Mouse (Mus musculus): ENCODE results near the gene Bves. TPM values are rescaled to one million over a fixed set of nuclear protein-coding genes. Genes with fewer than 3 reads are reported as not detected.
"Not testable (repeated sequence)": the region's sequence is repeated elsewhere in the genome, so short reads cannot be mapped to it uniquely, and the experiment has no call there.

Gene Bves
- polyA plus RNA-seq, 1 experiment from 2014 or later, result 0.38 TPM

GRCm38 (mm10) chr10:45348143-45348542, 12.6 kb downstream of the Bves start:
- not testable (repeated sequence) for DNase-seq (ENCODE audit: low spot score)

DNA sequence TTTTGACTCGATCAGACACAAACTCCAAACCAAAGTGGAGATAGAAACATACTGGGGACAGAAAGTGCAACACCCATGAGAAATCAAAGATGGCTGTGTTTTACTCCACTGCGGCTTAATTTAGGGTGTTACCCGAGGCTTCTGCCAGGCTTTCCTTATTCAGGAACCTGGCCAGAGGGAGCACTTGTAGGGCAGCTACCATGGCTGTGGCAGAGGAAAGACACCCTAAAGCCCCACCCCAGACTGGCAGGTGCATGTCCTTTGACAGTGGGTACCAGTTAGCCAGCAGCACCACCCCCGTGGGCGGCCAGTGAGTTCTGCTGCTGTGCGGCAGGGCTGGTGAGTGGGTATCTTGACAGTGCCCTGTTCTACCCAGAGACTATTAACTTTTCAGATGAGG, 20.5 kb downstream of the Bves start:
- DNase-seq (ENCODE audit: low spot score), result no peak

GRCm38 (mm10) chr10:45363396-45363795, 27.8 kb downstream of the Bves start:
- DNase-seq (ENCODE audit: low spot score), result no peak

DNA sequence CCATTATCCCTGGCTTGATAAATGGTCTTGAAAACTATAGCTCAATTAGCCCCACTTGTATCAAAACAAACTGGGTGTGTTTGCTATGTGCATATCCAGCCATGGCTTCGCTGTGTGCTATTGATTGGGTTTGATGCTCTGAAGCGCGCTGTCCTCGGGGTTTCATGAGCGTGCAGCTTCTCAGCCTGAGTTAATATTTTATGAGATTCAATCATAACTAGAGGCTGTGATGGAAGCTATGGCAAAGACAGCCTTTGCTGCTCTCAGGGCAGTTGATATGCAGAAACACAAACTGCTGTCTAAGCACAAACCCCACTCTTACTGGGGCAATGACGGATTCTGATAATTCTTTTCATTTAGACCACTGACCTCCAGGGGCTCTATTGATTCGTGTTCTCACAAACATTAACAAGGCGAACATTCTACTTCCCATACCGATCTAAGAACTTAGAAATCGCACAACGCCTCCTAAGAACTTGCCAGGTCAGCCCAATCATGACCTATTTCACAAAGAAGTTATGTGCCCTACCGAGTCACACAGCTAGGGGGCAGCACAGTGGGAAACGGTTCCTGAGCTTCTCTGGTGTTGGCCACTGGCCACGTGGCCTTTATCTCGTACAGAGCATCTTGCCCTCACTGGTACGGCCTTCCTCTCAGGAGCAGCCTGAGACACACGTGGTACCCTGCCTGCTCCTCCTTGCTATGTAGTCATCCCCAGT, 31.6 kb downstream of the Bves start:
- no peak for DNase-seq (ENCODE audit: low spot score)

- DNase-seq (ENCODE audit: low spot score), result no peak
Observed at GRCm38 (mm10) chr10:45369639-45370038, 34.1 kb downstream of the Bves start.

- no peak for DNase-seq (ENCODE audit: low spot score)
Observed at GRCm38 (mm10) chr10:45370545-45370944, 35.0 kb downstream of the Bves start.

DNA sequence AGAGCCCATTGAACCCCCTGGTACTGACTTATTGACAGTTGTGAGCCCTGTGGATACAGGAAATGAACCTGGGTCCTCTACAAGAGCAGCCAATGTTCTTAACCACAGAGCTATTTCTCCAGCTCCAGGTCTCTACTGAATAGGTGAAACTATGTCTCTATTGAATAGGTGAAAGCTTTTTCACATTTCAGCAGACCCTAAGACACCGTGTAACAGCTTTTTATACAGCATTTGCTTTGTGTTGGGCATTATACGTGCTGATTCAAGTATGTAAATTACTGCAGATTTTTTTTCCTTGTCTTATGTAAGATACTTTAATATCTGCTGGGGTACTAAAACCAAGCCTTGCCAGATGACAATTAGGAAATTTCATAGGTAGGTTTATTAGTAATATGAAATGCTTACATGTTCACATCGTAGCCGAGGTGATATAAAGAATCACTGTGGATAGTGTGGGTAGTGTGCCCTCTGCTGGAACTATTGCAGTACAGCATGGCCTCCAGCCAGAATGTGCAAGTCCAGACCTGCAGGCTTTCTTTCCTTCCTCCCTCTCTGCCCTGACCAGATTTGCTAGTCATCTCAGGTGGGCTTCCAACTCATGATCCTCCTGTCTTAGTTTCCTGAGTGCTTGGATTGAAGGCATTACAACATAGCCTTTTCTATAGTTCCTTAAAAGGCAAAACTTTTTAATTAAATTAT, 37.6 kb downstream of the Bves start:
- DNase-seq (ENCODE audit: low spot score), result peak; percentile 63

DNA sequence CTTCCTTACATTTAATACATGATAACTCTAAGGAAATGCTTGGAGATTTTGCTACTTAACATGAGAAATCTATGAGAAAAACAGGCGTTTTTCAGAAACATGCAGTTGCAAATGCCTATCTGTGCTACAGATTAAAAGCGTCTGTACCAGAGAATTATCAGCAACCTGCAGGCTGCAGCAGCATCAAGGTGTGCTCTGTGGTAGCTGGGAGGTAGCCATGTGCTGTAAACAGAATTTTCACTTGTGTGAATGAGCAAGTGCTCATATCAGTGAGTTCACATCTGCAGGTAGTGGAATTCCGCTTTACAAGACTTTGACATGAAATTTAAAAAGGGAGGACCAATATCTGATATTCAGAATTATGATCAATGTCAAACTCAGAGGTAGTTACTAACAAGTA, 42.7 kb downstream of the Bves start:
- no peak for DNase-seq (ENCODE audit: low spot score)

GRCm38 (mm10) chr10:45381937-45382636, 46.5 kb downstream of the Bves start:
- DNase-seq (ENCODE audit: low spot score), result peak; percentile 4

GRCm38 (mm10) chr10:45382637-45382958, 47.0 kb downstream of the Bves start:
- no peak for DNase-seq (ENCODE audit: low spot score)

DNA sequence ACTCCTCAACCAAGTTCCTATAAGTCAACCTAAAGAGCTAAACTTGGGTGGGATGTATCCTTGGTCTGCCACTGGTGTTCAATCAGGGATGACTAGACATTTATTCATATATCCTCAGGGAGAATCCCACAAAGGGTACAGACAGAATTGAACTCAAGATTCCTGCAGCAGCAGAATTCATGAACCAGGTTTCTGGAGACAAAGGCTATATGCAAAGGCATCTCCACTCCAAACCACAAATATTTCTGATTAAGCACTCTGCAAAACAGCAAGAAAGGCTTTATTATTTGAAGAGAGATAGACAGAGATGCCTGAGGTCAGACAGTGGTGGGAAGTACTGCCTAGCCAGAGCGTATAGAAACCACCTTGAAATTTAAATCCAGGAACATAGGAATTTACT, 62.6 kb downstream of the Bves start:
- no peak for DNase-seq (ENCODE audit: low spot score)

GRCm38 (mm10) chr10:45399702-45400243, 64.2 kb downstream of the Bves start:
- DNase-seq (ENCODE audit: low spot score), result no peak

DNA sequence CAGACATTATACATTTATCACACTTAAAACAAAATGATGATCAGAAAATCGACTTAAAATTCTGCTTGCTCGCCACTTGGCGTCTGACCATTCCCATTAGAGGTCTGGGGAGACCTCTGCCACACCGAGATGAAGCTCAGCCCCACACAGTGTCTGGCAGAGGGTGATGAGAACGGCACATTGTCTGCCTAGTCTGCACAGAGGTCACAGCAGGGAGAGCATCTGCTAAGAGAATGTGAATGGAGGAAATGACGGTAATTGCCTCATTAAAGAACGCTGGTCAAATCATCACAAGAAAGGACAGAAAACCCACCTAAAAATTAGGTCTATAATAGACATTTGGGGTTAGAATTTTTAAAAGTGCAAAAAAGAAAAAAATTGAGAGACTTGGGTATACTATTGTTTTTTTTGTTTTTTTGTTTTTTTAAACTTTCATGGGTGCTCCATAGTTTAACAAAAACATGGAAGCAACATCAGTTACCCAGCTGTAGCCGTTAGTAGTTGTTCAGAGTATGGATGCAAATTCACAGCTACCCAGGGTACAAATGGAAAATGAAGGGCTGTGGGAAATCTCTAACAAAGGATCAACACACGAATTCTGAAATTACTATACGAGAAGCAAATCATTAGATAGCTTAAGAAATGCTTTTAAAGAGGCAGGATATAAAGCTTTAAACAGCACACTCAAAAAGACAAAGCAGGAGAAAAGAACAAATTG, 75.2 kb downstream of the Bves start:
- DNase-seq (ENCODE audit: low spot score), result no peak

DNA sequence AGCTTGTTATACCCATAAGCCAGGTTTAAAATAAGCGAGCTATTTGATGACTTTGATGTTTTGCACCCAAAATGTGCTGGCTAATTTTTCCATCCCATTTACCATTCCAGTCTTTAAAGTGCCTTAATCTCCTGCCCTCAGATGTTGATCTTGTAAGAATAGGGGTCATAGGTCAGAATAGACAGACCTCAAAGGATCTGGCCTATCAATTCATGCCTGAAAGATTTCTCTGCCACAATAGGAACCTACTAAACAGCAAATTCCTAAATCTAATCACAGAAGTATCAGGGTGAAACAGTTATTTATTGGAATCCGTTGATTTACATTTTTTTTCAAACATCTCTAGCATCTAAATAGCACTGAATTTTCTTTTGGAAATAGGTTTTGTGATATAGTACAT, 76.2 kb downstream of the Bves start:
- no peak for DNase-seq (ENCODE audit: low spot score)

- no peak for DNase-seq (ENCODE audit: low spot score)
Observed at GRCm38 (mm10) chr10:45412144-45412543, 76.6 kb downstream of the Bves start.

Other genes with a start within 250 kb of the Bves start
- gene Popdc3, start 157.7 kb upstream of the Bves start, polyA plus RNA-seq (2015; fragmentation: Nextera tagmentation; extraction: Ambion mirVana), result 0.17 TPM in 1 of 2 replicates, not detected in the other
- gene Lin28b, start 150.6 kb downstream of the Bves start, polyA plus RNA-seq (2015; fragmentation: Nextera tagmentation; extraction: Ambion mirVana), result 2.8 and 3.1 TPM in 2 replicates
- 12.4 and 13.5 TPM in 2 replicates for gene Hace1, start 242.1 kb downstream of the Bves start, polyA plus RNA-seq (2015; fragmentation: Nextera tagmentation; extraction: Ambion mirVana)